Mouse (Mus musculus) neutrophil, adult 5-6 weeks (primary cell): ENCODE measurements around the gene C130050O18Rik. TPM values are rescaled to one million over a fixed set of nuclear protein-coding genes. Genes with fewer than 3 reads are reported as not detected.
"Not testable (repeated sequence)": the region's sequence is repeated elsewhere in the genome, so short reads cannot be mapped to it uniquely, and the experiment has no call there.

Experiments used
- ATAC-seq: fragments of 151-379, 151-347 bp; 2 replicates; pipeline ENCODE4 v1.8.0; 2017; ENCODE audit warnings: mild to moderate bottlenecking, moderate TSS enrichment; ENCODE audit not compliant: insufficient number of reproducible peaks, poor library complexity, low FRiP score, severe bottlenecking; ENCODE audit errors: extremely low read depth
- total RNA-seq: library from RNA; stranded (forward); fragments of 200-1000 nt; gene quantifications from 2 replicates; pipeline ENCODE4 v1.2.3, GENCODE M21; 2017

C130050O18Rik gene
- total RNA-seq, 1 experiment from 2014 or later: 40.3 TPM

DNA sequence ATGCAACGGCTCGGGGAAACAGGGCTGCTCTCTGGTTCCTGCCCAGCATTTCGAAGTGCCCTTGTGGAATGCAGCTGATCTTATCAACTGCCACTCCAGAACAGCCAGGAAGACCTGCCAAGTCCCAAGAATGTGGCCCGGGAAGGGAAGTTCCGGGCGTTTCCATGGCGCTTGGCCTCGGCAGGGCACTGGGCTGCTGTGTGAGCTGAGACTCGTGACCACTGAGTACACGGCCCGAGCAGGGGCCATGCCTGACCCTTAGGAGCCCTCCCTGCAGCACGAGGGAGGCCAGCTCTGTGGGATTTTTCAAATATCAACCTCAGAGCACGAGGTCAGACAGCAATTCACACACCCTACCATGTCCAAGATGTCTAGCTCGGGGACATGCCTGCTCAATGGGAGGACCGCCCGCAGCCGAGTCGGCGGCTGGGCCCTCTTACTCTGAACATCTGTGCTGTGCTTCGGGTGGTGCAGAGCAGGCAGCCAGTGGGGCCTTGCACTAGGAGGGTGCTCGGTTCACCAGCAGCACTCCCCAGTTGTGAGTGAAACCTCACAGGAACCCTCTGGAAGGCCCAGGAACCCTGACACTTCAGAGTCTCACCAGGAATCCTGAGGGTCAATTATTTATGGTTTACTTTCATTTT, 26.0 kb upstream of the C130050O18Rik start:
- no peak for ATAC-seq

DNA sequence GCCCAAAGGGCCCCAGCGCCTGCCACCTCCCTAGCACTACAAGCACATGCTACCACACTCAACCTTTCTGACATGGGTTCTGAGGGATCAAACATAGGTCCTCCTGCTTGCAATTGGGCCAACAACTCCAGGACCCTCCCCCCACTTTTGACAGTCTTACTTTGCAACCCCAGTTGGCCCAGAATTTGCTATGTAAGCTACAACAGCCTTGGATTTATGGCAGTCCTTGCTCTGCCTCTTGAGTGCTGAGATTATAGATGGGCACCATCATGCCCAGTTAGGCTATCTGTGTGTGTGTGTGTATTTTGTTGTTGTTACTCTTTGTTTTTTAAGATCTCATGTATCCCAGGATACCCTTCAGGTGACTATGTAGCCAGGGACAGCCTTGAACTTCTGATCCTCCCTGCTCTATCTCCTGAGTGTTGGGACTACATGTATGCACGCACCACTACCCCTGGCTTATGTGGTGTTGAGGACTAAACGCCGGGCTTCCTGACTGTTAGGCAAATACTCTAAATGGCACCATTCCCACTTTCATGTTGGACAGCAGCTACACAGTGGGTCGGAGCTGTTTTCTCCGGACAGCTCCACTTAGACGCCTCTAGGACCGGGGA, 25.2 kb upstream of the C130050O18Rik start:
- ATAC-seq: no peak

DNA sequence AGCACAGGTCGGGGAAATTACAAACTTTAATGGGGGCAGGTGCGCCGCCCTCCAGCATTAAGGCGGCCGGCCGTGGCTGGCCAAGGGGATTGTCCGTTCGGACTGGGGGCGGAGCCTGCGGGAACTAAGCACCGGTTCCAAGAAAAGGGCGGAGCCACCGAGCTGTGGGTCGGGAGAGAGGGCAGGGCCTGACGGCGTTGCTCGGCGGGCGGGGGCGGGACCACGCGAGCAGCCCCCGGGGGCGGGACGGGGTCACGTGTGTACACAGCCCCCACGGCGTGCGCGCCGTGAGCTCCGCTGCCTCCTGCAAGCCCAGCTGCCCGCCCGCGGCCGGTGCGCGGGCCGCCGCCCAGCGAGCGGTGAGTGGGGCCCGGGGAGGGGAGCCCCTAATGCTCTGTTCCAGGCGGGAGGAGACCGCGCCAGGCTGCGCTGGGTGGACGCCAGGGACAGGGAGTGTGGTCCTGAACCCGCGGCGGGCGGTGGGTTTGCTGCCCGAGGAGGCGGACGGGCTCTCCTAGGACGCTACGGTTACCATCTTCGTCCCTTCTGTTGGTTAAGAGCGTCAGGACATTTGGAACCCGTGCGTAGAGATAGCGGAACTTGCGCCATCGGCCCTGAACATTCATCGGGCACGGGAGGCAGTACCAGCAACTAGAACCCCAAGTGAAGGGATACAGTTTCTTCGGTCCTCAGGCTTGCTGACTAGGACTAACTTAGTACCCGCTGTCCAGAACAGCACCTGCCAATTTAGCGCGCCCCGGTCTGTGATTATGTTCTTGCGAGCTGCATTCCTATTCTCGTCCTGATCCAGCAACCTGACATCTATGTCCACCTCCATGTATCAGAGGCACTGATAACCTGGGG, 24.5 kb upstream of the C130050O18Rik start:
- ATAC-seq: peak; percentile 55

DNA sequence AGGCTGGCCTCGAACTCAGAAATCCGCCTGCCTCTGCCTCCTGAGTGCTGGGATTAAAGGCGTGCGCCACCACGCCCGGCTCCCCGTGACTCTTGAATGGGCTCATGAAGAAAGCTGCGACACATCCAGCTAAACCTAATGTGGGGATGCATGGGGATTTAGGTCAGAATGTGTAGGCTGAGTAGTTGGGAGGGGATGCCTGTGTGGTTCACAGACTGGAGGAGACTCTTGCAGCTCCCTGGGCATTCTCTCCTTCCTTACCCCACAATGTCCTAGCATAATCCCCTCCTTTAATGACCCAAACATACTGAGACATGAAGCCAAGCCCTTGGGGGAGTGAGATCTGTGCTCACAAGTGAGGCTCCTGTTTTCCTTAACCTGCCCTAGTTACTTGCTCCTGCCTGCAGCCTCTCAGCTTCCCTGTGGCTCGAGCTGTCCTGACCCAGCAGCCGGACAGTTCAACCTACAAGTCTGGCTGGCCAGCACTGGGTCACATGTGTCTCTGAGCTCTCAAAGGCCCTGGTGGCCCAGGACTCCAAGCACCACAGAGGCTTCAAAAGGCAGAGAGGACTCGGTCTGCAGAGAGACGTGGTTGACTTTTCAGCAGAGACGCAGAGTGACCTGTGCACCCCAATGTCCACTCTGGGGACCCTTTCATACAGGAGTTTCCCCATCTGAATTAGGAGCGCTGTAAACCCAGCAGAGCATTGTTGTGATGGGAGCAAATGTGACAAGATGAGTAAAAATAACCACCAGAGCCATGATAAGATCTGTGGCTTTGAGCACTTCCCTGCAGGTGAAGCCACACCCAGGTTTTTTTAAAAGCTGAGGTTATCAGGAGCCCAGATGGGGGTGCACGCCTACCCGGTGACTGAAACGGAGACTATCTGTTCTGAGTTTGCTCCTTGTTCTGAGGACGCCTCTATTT, 23.2 kb upstream of the C130050O18Rik start:
- peak; percentile 30; the same call in 1 of the 2 replicates for ATAC-seq

DNA sequence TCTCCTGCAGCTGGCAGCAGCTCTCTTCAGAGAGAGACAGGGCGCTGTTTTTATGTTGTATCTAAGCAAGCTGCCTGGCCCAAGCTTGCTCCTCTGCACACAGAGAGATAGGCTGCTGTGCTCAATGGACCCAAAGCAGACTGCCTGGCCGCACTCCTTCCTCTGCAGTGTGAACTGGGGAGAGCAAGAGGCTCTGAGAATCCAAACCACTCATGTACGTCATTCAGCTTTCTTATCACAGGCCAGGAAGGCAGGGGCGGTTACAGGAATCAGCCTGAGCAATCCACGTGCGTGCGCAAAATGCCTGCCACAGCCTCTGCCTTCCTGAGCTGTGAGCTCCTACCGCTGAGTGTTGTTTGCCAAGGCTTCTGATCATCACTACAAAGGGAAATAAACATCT, 22.3 kb upstream of the C130050O18Rik start:
- ATAC-seq: peak; percentile 27; the same call in 1 of the 2 replicates

DNA sequence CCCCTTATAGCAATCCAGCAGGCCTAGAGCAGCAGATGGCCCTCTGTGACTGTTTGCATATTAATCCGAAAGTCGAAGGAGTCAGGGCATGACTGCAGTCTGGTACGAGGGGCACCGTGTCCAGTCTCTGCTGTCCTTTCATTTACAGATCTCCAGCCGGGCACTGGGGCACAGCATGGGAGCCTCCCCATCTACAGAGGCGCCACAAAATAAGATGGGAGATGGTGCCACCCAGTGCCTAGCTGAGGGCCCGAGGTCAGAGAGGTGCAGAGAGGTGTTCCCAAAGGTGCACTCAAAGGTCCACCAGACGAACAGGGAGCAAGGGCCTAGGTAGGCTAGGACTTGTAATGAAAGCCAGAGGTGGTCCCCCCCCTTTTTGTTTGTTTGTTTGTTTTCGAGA, 21.8 kb upstream of the C130050O18Rik start:
- ATAC-seq: no peak

DNA sequence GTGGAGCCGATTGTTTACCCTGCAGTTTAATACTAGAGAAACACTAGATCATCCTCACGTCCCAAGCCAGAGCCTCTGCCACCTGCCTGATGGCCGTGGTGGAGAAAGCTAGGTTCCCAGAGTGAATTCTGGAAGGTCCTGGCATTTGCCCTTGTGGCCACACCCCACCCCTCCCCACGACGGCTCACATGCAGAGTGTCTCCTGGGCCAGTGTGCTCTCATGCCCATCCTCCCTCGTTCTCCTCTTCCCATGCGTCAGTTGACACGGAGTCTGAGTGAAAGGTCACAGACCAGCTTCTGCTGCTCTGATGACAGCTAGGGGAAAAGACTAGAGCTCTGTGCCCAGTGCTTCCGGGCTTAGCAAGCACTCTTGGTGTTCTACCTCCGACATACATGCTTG, 20.5 kb upstream of the C130050O18Rik start:
- ATAC-seq: no peak

DNA sequence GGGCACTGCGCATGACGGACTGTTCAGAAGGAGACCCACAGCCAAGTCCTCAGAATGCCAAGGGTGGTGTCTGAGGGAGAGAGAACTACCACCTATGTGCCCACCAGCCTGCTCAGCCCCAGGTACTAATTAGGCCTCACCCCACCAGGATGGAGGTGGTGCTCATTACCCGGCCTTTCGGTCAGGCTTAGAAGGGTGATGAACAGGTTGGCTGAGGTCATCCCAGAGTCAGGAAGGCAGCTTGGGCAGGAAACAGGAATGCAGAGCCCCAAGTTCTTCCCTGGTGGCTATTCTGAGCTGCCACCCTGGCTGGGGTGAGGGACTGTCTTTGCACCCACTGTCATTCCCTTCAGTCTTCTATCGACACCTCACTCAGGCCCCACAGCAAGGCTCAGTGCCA, 19.0 kb upstream of the C130050O18Rik start:
- ATAC-seq: no peak

DNA sequence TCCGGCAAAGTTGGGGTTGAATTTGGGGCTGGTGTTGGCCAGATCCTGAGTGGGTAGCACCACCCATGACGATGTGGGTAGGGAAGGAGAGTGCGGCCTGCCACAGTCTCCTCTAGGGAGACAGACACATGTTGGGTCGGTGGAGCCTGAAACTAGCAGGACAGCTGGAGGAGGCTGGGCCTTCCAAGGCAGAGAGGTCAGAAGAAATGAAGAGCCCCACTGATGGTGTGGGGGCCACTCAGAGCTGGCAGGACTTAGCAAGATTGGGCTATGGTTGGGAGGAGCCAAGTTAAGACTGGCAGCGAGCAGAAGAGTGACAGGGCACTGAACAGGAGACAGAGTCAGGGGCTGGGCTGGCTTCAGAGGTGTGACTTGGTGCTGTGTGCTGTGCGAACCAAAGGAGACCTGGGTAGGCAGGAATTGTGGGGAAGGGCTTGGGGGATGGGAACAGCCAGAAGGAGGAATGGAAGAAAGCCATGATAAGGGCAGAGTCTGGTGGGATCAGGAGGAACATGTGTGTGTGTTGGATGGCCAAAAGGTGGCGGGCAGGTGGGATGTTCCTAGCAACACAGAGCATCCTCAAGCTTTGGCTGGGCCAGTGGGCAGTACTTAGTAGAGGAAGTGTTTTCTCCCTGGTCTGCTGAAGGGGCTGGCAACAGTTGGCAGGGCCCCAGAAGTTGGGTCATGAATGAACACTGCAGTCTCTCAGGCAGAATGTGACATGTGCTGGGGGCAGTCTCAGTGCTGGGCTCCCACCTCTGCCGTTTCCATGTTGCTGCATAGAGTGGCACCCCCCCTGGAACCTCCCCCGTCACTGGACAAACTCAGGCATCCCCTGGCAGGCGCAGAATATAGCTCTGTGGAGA, 17.5 kb upstream of the C130050O18Rik start:
- no peak for ATAC-seq

DNA sequence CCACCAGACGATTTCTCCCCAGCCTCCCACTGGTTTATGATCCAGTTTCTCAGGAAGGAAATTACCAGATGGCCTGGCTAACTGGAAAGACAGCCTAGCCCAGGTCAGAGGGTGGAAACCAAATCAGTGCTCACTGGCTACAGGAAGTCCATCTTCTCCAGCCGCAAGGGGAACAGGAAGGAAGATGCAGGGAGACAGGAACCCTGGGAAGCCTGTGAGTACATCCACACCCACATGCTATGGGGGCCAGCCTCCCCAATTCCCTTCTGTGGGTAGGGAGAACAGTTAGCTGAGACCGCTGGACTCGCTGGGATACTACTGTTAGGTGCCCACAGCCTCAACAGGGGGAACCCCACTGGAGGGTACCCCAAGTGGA, 16.9 kb upstream of the C130050O18Rik start:
- no peak for ATAC-seq

DNA sequence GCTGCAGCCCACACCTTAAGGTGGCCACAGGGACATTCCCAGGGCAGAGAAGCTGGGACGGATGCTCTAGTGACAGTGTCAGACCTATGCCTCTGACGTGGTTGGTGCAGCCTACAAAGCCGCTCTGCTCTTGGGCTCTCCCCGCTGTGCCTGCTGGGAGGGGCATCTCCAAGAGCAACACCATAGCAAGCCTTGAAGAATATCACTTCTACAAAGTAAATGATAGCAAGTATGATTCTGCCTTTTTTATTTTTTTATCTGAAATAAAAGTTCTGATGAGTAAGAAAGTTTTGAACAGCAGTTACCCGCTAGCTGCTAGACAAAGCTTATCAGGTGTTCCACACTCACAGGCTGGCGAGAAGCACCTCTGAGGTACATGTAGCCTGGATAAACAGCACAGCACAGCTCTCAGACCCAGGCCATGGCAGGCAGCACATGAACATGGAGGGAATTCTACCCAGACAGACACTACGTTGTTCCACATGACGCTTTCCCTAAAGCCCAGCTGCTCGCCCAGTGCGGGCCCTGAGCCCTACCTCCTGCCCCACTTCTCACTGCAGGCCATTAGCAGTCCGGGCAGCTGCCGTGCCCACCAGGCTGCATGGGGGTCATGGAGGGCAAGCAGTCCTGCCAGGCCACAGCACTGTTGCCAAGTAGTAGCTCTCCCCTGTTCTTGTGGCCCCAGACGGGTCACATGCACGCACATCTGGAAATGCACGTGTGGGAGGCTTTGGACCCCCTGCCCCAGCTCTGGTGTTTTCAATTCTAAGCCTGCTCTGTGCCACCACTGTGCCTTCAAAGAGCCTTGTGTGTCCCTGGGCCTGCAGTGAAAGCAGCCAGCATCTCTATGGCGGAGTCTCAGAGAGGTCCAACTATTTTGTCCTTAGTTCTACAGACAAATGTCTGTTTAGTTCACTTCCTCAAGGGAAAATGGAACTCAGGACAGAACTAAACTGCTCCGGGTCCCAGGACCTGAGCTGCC, 16.1 kb upstream of the C130050O18Rik start:
- no peak for ATAC-seq

DNA sequence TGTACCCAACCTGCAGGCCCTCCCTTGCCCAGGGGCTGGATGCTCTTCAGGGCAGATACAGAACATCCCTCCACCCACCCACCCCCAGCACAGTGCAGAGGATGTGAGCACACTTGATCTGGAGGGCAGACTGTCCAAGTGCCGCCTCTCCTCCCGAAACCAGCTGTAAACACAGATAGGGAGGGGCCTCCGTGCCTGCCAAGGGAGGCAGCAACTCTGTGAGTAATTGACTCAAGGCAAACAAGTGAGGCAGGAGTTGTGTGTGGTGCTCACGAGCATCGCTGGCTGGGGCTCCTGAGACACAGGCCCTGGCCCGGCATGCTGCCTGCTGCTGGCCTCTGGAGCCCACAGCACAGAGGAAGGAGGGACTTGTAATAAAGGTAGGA, 15.4 kb upstream of the C130050O18Rik start:
- no peak for ATAC-seq

DNA sequence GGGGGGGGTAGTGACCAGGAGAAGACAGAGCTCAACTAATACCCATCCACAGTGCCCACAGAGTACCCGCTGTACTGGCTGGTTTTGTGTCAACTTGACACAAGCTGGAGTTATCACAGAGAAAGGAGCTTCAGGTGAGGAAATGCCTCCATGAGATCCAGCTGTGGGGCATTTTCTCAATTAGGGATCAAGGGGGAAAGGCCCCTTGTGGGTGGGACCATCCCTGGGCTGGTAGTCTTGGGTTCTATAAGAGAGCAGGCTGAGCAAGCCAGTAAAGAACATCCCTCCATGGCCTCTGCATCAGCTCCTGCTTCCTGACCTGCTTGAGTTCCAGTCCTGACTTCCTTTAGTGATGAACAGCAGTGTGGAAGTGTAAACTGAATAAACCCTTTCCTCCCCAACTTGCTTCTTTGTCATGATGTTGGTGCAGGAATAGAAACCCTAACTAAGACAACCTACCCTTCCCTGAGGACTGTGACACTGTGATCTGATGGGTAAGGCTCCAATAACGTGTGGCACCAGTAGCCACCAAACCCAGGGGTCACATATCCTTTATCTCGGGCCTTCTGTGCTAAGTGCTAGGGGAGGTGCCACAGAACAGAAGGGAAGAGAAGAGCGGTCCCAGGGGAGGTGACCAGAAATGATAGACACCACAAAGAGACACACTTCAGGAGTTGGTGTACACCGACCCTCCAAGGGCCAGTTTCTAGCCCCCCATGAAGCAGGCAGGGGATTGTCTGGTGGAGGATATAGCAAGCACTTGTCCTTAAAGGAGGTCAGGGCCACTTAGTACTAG, 14.6 kb upstream of the C130050O18Rik start:
- not testable (repeated sequence) for ATAC-seq

DNA sequence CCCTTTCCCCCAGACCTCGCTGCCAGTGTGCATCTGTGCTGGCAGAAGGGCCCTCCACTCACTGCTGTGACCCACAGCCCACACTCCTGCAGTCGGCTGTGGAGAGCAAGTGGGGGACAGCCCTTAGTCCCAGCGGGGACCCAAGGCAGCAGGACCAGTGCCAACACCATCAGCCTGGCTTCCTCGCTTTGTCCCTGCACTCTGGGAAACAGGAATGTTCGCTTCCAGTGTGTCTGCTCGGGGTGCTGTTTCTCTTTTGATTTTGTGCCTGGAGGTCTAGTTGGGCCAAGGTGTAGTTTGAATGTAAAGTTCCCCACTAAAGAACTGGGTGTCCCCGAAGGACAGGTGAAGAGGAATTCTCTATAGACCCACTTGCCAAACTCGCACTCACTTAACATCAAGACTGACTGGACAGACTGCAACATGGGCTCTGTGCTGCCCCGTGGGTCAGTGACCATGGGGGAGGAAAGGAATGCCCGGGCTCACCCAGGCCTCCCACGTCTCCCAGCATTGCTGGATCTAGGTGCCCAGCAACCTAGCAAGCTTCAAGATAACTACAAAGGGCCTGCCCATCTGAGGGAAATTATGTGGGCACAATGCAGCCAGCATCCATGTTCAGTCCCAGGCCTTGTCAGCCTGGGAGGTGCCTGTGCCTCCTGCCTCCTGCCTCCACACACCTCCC, 13.6 kb upstream of the C130050O18Rik start:
- ATAC-seq: no peak

DNA sequence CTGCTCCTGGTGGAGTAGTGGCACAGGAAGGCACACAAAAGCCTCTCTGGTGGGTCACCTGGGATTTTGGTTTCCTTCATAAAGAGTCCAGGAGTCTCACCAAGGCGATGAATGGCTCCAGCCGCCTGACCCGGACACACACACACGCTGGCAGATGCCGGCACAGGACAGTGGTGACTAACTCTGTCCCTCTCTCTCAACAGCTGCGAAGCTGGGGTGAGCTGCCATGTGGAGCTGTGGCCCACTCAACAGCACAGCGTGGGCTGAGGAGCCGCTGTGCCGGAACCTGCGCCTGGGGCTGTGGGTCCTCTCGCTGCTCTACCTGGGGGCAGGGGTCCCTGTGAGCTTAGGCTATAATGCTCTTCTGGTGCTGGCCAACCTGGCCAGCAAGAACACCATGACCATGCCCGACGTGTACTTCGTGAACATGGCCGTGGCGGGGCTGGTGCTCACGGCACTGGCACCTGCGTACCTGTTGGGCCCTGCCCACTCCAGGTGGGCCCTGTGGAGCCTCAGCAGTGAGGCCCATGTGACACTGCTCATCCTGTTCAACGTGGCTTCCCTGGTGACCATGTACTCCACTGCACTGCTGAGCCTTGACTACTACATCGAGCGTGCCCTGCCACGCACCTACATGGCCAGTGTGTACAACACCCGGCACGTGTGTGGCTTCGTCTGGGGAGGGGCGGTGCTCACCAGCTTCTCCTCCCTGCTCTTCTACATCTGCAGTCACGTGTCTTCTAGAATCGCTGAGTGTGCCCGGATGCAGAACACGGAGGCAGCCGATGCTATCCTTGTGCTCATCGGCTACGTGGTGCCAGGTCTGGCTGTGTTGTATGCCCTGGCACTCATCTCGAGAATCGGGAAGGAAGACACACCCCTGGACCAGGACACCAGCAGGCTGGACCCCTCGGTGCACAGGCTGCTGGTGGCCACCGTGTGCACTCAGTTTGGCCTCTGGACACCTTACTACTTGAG, 12.6 kb upstream of the C130050O18Rik start:
- no peak for ATAC-seq
